In genomic region chr9:69457747-69458625, GRCm38 (mm10) we compare ENCODE assay signal across 8 mouse cellular contexts. TPM values are rescaled to one million over a fixed set of nuclear protein-coding genes. Genes with fewer than 3 reads are reported as not detected.
A peak's percentile ranks its signal among the peaks of the same experiment; 100 is the strongest.
DNase-seq lines count a peak whose midpoint lies in the region; ATAC-seq and TF ChIP-seq lines count a peak whose summit lies in the region.

No protein-coding gene starts in this region.

- ATAC-seq in intestine, embryonic 14.5 days (replicated peaks; ENCODE audit: low FRiP score, low TSS enrichment, low read depth), result peak; percentile 33; the same call in 1 of the 2 replicates
- ATAC-seq in liver, embryonic 15.5 days (ENCODE audit: insufficient read depth), result no peak
- no peak for ATAC-seq in megakaryocyte, adult 5-6 weeks (ENCODE audit: poor library complexity, severe bottlenecking)
- ATAC-seq in forebrain, embryonic 13.5 days, result no peak

- TF ChIP-seq CTCF in small intestine, adult 2 months (IDR thresholded peaks at IDR 0.05; ENCODE audit: extremely low read depth, insufficient read length, insufficient replicate concordance, low read depth, low read length), result no peak

- H3K27me3 ChIP-seq in intestine, embryonic 14.5 days (replicated peaks; ENCODE audit: control insufficient read depth, insufficient read depth, low read length), result peaks cover 18% of the 10 kb centered on the region; the same call in 1 of the 2 replicates
- peaks cover 23% of the 10 kb centered on the region for H3K27me3 ChIP-seq in liver, embryonic 15.5 days
- H3K27me3 ChIP-seq in small intestine, adult 2 months (ENCODE audit: control insufficient read depth, insufficient read depth, low read length), result no peaks in the 10 kb centered on the region
- H3K27me3 ChIP-seq in forebrain, embryonic 13.5 days, result peaks cover 21% of the 10 kb centered on the region

- WGBS in intestine, embryonic 14.5 days, result 33% methylated on average over 14 of the region's 14 CpGs
- WGBS in liver, embryonic 15.5 days (ENCODE audit: insufficient replicate concordance), result 32% methylated on average over 14 of the region's 14 CpGs
- 5% methylated on average over 14 of the region's 14 CpGs for WGBS in small intestine, adult 2 months
- 70% methylated on average over 14 of the region's 14 CpGs for WGBS in forebrain, embryonic 13.5 days

- DNase-seq in 3T3-L1 (ENCODE audit: low read depth, low spot score), result peak; percentile 99
- DNase-seq in T-cell, adult 2 months (ENCODE audit: low spot score), result peak; percentile 15
- peak; percentile 77 for DNase-seq in gastrocnemius, postnatal 25 days
- DNase-seq in intestine, embryonic 14.5 days (ENCODE audit: low spot score), result peak; percentile 80

- H3K4me2 ChIP-seq in intestine, embryonic 14.5 days (ENCODE audit: low read length), result peak overlapping the region; percentile 29
- H3K4me2 ChIP-seq in liver, embryonic 15.5 days, result peak overlapping the region; percentile 1; the same call in 1 of the 2 replicates
- no peak overlapping the region for H3K4me2 ChIP-seq in forebrain, embryonic 13.5 days

- no peak for TF ChIP-seq POLR2A in small intestine, adult 2 months (IDR thresholded peaks at IDR 0.05; ENCODE audit: low read depth, low read length)

- H3K27ac ChIP-seq in intestine, embryonic 14.5 days (ENCODE audit: low read depth), result peak overlapping the region; percentile 82
- peak overlapping the region; percentile 56 for H3K27ac ChIP-seq in liver, embryonic 15.5 days (replicated peaks)
- H3K27ac ChIP-seq in small intestine, adult 2 months (ENCODE audit: insufficient read depth, low read depth, low read length), result peak overlapping the region; percentile 95
- H3K27ac ChIP-seq in forebrain, embryonic 13.5 days, result no peak overlapping the region

- H3K36me3 ChIP-seq in intestine, embryonic 14.5 days (ENCODE audit: control insufficient read depth, insufficient read depth, low read length), result no peaks in the 10 kb centered on the region
- H3K36me3 ChIP-seq in liver, embryonic 15.5 days (replicated peaks), result no peaks in the 10 kb centered on the region; the same call in 1 of the 2 replicates
- peaks cover 22% of the 10 kb centered on the region for H3K36me3 ChIP-seq in small intestine, adult 2 months (ENCODE audit: control insufficient read depth, insufficient read depth, low read length)
- H3K36me3 ChIP-seq in forebrain, embryonic 13.5 days (ENCODE audit: poor library complexity, severe bottlenecking), result no peaks in the 10 kb centered on the region

- H3K9ac ChIP-seq in intestine, embryonic 14.5 days (ENCODE audit: low read length), result no peak overlapping the region
- no peak overlapping the region for H3K9ac ChIP-seq in liver, embryonic 15.5 days
- H3K9ac ChIP-seq in forebrain, embryonic 13.5 days, result no peak overlapping the region

- H3K9me3 ChIP-seq in intestine, embryonic 14.5 days (ENCODE audit: control insufficient read depth, low read length), result no peaks in the 10 kb centered on the region
- H3K9me3 ChIP-seq in liver, embryonic 15.5 days (replicated peaks), result no peaks in the 10 kb centered on the region
- no peaks in the 10 kb centered on the region for H3K9me3 ChIP-seq in forebrain, embryonic 13.5 days (replicated peaks)

- H3K4me1 ChIP-seq in intestine, embryonic 14.5 days (replicated peaks; ENCODE audit: control insufficient read depth, insufficient read depth, low read length), result peaks cover 50% of the 10 kb centered on the region
- peaks cover 65% of the 10 kb centered on the region for H3K4me1 ChIP-seq in liver, embryonic 15.5 days (replicated peaks)
- peaks cover 36% of the 10 kb centered on the region for H3K4me1 ChIP-seq in small intestine, adult 2 months (ENCODE audit: control insufficient read depth, insufficient read depth, insufficient read length, low read length)
- peaks cover 26% of the 10 kb centered on the region for H3K4me1 ChIP-seq in forebrain, embryonic 13.5 days

- H3K4me3 ChIP-seq in intestine, embryonic 14.5 days (ENCODE audit: low read depth, low read length), result no peak overlapping the region
- no peak overlapping the region for H3K4me3 ChIP-seq in liver, embryonic 15.5 days (replicated peaks)
- H3K4me3 ChIP-seq in small intestine, adult 2 months (ENCODE audit: low read depth, low read length), result peak overlapping the region; percentile 55
- no peak overlapping the region for H3K4me3 ChIP-seq in forebrain, embryonic 13.5 days

RNA-seq across cellular contexts. Expression of gene Anxa2, which starts 4.6 kb away (rescaled TPM):
- total RNA-seq in gastrocnemius, postnatal 25 days (2021), result 10 to 100 TPM; 52.8 to 74.7 TPM
- 377 and 383 TPM in 2 replicates for polyA plus RNA-seq in intestine, embryonic 14.5 days (2014; fragmentation: Nextera tagmentation; extraction: Ambion mirVana)
- polyA plus RNA-seq in liver, embryonic 15.5 days (2015; fragmentation: Nextera tagmentation; extraction: Ambion mirVana), result 143 and 178 TPM in 2 replicates
- 269 and 791 TPM in 2 replicates for polyA plus RNA-seq in small intestine, adult 2 months (2012; rRNA removed)
- total RNA-seq in megakaryocyte, adult 5-6 weeks (2015), result 1,047 and 1,062 TPM in 2 replicates
- 654 and 695 TPM in 2 replicates for total RNA-seq in megakaryocyte, adult 5-6 weeks (2017)
- polyA plus RNA-seq in forebrain, embryonic 13.5 days (2015; fragmentation: Nextera tagmentation; extraction: Ambion mirVana), result 79.2 and 80.1 TPM in 2 replicates

Comparison
In these comparisons a context has a peak if more than half of its experiments do, and no peak if none do; other contexts are left out.
1. DNase-seq: peak in every context shown above with its lines; median percentile 99 in 3T3-L1; 80 in intestine, embryonic 14.5 days; 77 in gastrocnemius, postnatal 25 days; 15 in T-cell, adult 2 months.